Mouse (Mus musculus): Measurements from ENCODE around the gene Ifi204. TPM values are rescaled to one million over a fixed set of nuclear protein-coding genes. Genes with fewer than 3 reads are reported as not detected.
"Not testable (repeated sequence)": the region's sequence is repeated elsewhere in the genome, so short reads cannot be mapped to it uniquely, and the experiment has no call there.

Gene Ifi204
- polyA plus RNA-seq (2015; fragmentation: Nextera tagmentation; extraction: Ambion mirVana): 1.3 and 1.4 TPM in 2 replicates

GRCm38 (mm10) chr1:173766848-173767617, at the start of gene Ifi204:
TSS of gene Ifi204 (minus strand) at chr1:173766943.
- H3K36me3 ChIP-seq (ENCODE audit: insufficient read depth, low read length); ATAC-seq (ENCODE audit: low FRiP score, low TSS enrichment); H3K27me3 ChIP-seq (ENCODE audit: insufficient read depth, low read length); H3K9me3 ChIP-seq (ENCODE audit: low read length); H3K9ac ChIP-seq (replicated peaks; ENCODE audit: low read length); H3K4me2 ChIP-seq (replicated peaks; ENCODE audit: low read depth, low read length); H3K4me3 ChIP-seq (ENCODE audit: low read length); H3K27ac ChIP-seq (ENCODE audit: low read length); H3K4me1 ChIP-seq (ENCODE audit: insufficient read depth, low read length): not testable (repeated sequence)
- WGBS: 71% methylated on average over 5 of the region's 5 CpGs

GRCm38 (mm10) chr1:173809294-173809693, 42.6 kb upstream of the Ifi204 start:
- H3K9ac ChIP-seq (replicated peaks; ENCODE audit: low read length); H3K27me3 ChIP-seq (ENCODE audit: insufficient read depth, low read length); H3K4me1 ChIP-seq (ENCODE audit: insufficient read depth, low read length); H3K9me3 ChIP-seq (ENCODE audit: low read length); H3K27ac ChIP-seq (ENCODE audit: low read length); ATAC-seq (ENCODE audit: low FRiP score, low TSS enrichment); H3K4me3 ChIP-seq (ENCODE audit: low read length); H3K4me2 ChIP-seq (replicated peaks; ENCODE audit: low read depth, low read length); H3K36me3 ChIP-seq (ENCODE audit: insufficient read depth, low read length): not testable (repeated sequence)
- 84% methylated on average over 2 of the region's 2 CpGs for WGBS

- 63% methylated on average over 2 of the region's 2 CpGs for WGBS
- H3K27me3 ChIP-seq (ENCODE audit: insufficient read depth, low read length); H3K9me3 ChIP-seq (ENCODE audit: low read length); H3K9ac ChIP-seq (replicated peaks; ENCODE audit: low read length); H3K4me1 ChIP-seq (ENCODE audit: insufficient read depth, low read length); H3K36me3 ChIP-seq (ENCODE audit: insufficient read depth, low read length); H3K4me3 ChIP-seq (ENCODE audit: low read length); H3K4me2 ChIP-seq (replicated peaks; ENCODE audit: low read depth, low read length); ATAC-seq (ENCODE audit: low FRiP score, low TSS enrichment); H3K27ac ChIP-seq (ENCODE audit: low read length): not testable (repeated sequence)
Observed at GRCm38 (mm10) chr1:173802689-173803281, 36.0 kb upstream of the Ifi204 start.

GRCm38 (mm10) chr1:173802207-173802606, 35.5 kb upstream of the Ifi204 start:
- ATAC-seq (ENCODE audit: low FRiP score, low TSS enrichment): not testable (repeated sequence)

GRCm38 (mm10) chr1:173801791-173802190, 35.0 kb upstream of the Ifi204 start:
- 77% methylated on average over 2 of the region's 2 CpGs for WGBS
- not testable (repeated sequence) for H3K4me2 ChIP-seq (replicated peaks; ENCODE audit: low read depth, low read length); H3K9ac ChIP-seq (replicated peaks; ENCODE audit: low read length); H3K4me3 ChIP-seq (ENCODE audit: low read length); H3K4me1 ChIP-seq (ENCODE audit: insufficient read depth, low read length); H3K9me3 ChIP-seq (ENCODE audit: low read length); H3K27me3 ChIP-seq (ENCODE audit: insufficient read depth, low read length); H3K36me3 ChIP-seq (ENCODE audit: insufficient read depth, low read length); H3K27ac ChIP-seq (ENCODE audit: low read length); ATAC-seq (ENCODE audit: low FRiP score, low TSS enrichment)

More at GRCm38 (mm10) chr1:173802207-173802606, 35.5 kb upstream of the Ifi204 start:
- 52% methylated on average over 3 of the region's 3 CpGs for WGBS
- H3K4me3 ChIP-seq (ENCODE audit: low read length); H3K9me3 ChIP-seq (ENCODE audit: low read length); H3K4me1 ChIP-seq (ENCODE audit: insufficient read depth, low read length); H3K9ac ChIP-seq (replicated peaks; ENCODE audit: low read length); H3K27me3 ChIP-seq (ENCODE audit: insufficient read depth, low read length); H3K4me2 ChIP-seq (replicated peaks; ENCODE audit: low read depth, low read length); H3K27ac ChIP-seq (ENCODE audit: low read length); H3K36me3 ChIP-seq (ENCODE audit: insufficient read depth, low read length): not testable (repeated sequence)

GRCm38 (mm10) chr1:173773457-173773856, 6.7 kb upstream of the Ifi204 start:
- H3K27me3 ChIP-seq (ENCODE audit: insufficient read depth, low read length); H3K9ac ChIP-seq (replicated peaks; ENCODE audit: low read length); H3K36me3 ChIP-seq (ENCODE audit: insufficient read depth, low read length); ATAC-seq (ENCODE audit: low FRiP score, low TSS enrichment); H3K27ac ChIP-seq (ENCODE audit: low read length); H3K4me1 ChIP-seq (ENCODE audit: insufficient read depth, low read length); H3K9me3 ChIP-seq (ENCODE audit: low read length); H3K4me3 ChIP-seq (ENCODE audit: low read length); H3K4me2 ChIP-seq (replicated peaks; ENCODE audit: low read depth, low read length): not testable (repeated sequence)
- WGBS: 75% methylated on average over 2 of the region's 3 CpGs

- not testable (repeated sequence) for H3K4me3 ChIP-seq (ENCODE audit: low read length); H3K4me1 ChIP-seq (ENCODE audit: insufficient read depth, low read length); H3K4me2 ChIP-seq (replicated peaks; ENCODE audit: low read depth, low read length); H3K27me3 ChIP-seq (ENCODE audit: insufficient read depth, low read length); H3K27ac ChIP-seq (ENCODE audit: low read length); H3K9me3 ChIP-seq (ENCODE audit: low read length); H3K36me3 ChIP-seq (ENCODE audit: insufficient read depth, low read length); ATAC-seq (ENCODE audit: low FRiP score, low TSS enrichment); H3K9ac ChIP-seq (replicated peaks; ENCODE audit: low read length)
- WGBS: 91% methylated on average over 5 of the region's 5 CpGs
Observed at GRCm38 (mm10) chr1:173760032-173760431, 6.7 kb downstream of the Ifi204 start.

GRCm38 (mm10) chr1:173742262-173742661, 24.5 kb downstream of the Ifi204 start:
- no peaks in the 10 kb centered on the region for H3K9me3 ChIP-seq (ENCODE audit: low read length)
- H3K36me3 ChIP-seq (ENCODE audit: insufficient read depth, low read length): no peaks in the 10 kb centered on the region
- no peak overlapping the region for H3K4me3 ChIP-seq (ENCODE audit: low read length)
- H3K27me3 ChIP-seq (ENCODE audit: insufficient read depth, low read length): no peaks in the 10 kb centered on the region
- no peaks in the 10 kb centered on the region for H3K4me1 ChIP-seq (ENCODE audit: insufficient read depth, low read length)
- ATAC-seq (ENCODE audit: low FRiP score, low TSS enrichment): no peak
- H3K9ac ChIP-seq (replicated peaks; ENCODE audit: low read length): no peak overlapping the region
- H3K27ac ChIP-seq (ENCODE audit: low read length): no peak overlapping the region
- no peak overlapping the region for H3K4me2 ChIP-seq (replicated peaks; ENCODE audit: low read depth, low read length)
- 77% methylated on average over 1 of the region's 1 CpGs for WGBS

GRCm38 (mm10) chr1:173741656-173742055, 25.1 kb downstream of the Ifi204 start, which contains the start of gene Ifi207:
TSS of gene Ifi207 (minus strand) at chr1:173741747.
- ATAC-seq (ENCODE audit: low FRiP score, low TSS enrichment): no peak
- 80% methylated on average over 4 of the region's 4 CpGs for WGBS

GRCm38 (mm10) chr1:173740537-173740936, 26.2 kb downstream of the Ifi204 start:
- Histone ChIP-seq H3K9me3 (ENCODE audit: low read length) (no peaks in the 10 kb centered on the region), H3K4me2 (replicated peaks; ENCODE audit: low read depth, low read length) (no peak overlapping the region), H3K27ac (ENCODE audit: low read length) (no peak overlapping the region), H3K4me3 (ENCODE audit: low read length) (no peak overlapping the region), H3K27me3 (ENCODE audit: insufficient read depth, low read length) (no peaks in the 10 kb centered on the region), H3K36me3 (ENCODE audit: insufficient read depth, low read length) (no peaks in the 10 kb centered on the region), H3K4me1 (ENCODE audit: insufficient read depth, low read length) (no peaks in the 10 kb centered on the region), H3K9ac (replicated peaks; ENCODE audit: low read length) (no peak overlapping the region)
- no peak for ATAC-seq (ENCODE audit: low FRiP score, low TSS enrichment)

More at GRCm38 (mm10) chr1:173741656-173742055, 25.1 kb downstream of the Ifi204 start, which contains the start of gene Ifi207:
- Histone ChIP-seq H3K9ac (replicated peaks; ENCODE audit: low read length) (no peak within 1 kb of the TSS), H3K36me3 (ENCODE audit: insufficient read depth, low read length) (no peaks in the 10 kb centered on the region), H3K27me3 (ENCODE audit: insufficient read depth, low read length) (no peaks in the 10 kb centered on the region), H3K4me2 (replicated peaks; ENCODE audit: low read depth, low read length) (no peak within 1 kb of the TSS), H3K4me1 (ENCODE audit: insufficient read depth, low read length) (no peaks in the 10 kb centered on the region), H3K27ac (ENCODE audit: low read length) (no peak within 1 kb of the TSS), H3K9me3 (ENCODE audit: low read length) (no peaks in the 10 kb centered on the region), H3K4me3 (ENCODE audit: low read length) (no peak within 1 kb of the TSS)
